Mouse (Mus musculus): ENCODE data around the gene Ttc27. TPM values are rescaled to one million over a fixed set of nuclear protein-coding genes. Genes with fewer than 3 reads are reported as not detected.
"Not testable (repeated sequence)": the region's sequence is repeated elsewhere in the genome, so short reads cannot be mapped to it uniquely, and the experiment has no call there.

Gene Ttc27
- 10 to 100 TPM; 31.0 to 32.6 TPM for polyA plus RNA-seq (2017; shearing (Covaris generic))

DNA sequence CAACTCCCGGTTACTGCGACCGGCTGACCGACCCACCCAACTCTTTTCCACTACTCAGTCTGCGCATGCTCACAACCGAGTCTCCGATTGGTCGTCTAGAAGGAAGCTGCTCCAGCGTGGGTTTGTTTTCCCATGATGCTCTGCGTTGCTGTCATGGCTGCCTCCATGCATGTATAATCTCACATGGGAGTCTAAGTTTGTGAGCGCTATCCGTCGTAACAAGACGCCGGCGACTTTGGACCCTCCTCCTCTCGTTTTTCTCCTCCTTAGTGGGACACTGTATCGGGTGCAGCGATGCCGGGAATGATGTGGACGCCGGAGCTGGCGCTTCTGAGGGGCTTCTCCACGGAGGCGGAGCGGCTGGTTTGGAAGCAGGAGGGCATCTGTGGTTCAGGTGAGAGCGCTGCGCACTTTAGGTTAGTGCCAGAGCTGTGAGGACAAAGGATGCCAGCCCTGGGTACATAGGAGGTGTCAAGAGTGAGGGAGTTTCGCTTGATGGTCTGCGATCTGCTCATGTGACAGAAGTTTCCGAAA is at the start of gene Ttc27:
Gene Ttc27 (plus strand): TSS at position 115 of the 534 bp plus-strand sequence.
- peak; percentile 98 for ATAC-seq

DNA sequence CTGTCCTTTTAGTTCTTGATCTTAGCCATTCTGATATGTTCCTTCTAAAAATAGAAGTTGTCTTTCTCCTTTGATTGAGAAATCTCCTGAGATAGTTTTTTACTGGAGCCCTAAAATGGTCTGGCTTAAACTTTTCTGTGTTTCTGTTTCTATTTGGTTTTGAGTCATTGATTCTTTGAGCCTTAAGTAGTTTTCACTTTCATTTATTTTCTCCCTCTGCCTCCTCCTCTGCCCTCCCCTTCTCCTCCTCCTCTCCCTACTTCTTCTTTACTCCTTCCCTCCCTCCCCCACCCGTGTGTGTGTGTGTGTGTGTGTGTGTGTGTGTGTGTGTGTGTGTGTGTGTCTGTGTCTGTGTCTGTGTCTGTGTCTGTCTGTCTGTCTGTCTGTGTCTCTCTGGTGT is 49.5 kb upstream of the Ttc27 start:
- no peak for ATAC-seq

DNA sequence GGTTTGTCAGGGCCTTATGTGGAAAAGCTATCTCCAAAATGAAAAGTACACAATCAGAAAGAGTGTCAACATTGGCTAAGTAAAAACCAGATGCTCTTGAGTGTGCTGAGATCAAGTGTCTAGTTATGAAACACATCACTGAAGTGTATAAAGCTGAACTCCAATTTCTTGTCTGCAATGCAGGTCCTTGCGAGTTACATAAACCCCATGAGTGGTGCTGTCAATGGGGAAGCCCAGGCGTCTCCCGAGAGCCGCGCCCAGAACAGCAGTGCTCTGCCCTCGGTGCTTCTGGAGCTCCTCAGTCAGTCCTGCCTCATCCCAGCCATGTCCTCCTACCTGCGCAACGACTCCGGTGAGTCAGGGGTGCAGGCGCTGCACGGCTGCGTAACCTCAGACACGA is 47.5 kb upstream of the Ttc27 start:
- ATAC-seq = no peak

DNA sequence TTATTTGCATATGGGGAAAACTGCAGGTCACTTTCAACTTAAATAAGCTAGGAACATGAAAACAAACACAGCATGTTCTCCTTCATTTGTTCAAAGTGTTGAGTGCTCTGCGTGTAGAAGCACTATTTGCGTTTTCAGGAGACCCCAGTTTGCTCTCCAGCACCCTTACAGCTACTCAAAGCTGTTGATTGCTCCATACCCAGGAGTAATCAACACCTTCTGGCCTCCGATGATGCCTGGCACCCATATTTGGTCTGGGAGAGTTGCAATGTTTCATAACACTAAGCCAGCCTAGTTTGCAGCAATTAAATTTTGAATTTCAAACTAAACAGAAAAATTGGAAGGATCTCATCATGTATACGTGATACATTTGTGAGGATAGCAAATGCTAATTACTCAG is 45.1 kb upstream of the Ttc27 start:
- no peak for ATAC-seq

DNA sequence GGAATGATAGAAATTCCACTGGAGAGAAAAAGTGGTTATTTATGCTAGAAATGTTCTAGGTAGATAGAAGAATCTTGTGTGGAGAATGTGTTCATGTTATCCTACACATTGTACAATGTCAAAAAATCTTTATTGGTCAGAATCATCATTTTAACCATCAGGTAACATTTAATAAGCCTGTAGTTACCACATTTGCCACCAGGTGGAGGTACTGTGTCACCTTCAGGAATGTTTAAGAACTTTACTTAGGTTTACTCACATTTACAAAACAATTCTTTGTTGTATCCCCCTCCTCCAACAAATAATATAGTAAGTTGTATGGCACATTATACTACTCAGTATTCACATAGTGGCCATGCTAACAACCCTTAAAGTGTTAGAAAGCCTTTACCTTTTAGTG is 44.3 kb upstream of the Ttc27 start:
- peak; percentile 63 for ATAC-seq

DNA sequence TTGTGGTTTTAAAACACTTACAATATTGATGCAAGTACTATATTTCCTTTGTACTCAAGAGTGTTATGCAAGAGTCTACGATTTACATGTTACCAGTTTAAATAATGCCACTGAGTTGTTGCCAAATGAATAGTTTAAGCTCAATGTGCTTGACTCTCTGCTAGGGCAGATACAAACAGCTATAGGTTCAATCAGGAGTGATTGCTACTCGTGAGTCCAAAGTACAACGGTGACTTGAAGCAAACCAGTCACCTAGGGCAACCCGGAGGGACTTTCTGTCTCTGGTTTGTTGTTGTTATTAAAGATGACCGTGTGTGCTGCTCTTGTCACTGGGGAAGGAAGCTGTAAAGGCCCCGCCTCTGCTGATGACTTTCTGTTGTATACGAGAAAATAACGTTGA is 39.5 kb upstream of the Ttc27 start:
- ATAC-seq = no peak

DNA sequence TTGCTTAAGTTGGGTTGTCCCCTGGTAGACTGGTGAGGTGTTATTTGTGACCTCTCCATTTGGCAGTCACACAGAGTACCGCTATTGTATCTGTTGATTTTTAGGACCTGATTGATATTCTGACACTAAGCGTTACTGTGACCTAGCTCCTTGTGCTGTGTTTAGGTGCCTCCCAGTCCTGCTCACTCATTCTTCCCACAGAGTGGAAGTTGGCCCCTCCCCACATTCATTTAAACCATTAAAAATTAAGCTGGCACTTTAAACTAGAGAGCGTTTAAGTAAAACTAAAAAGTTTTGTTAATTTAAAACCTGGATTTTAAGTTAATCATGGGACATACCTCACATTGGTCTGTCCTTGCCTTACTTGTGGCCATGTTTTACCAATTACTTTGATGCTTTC is 32.6 kb upstream of the Ttc27 start:
- ATAC-seq = no peak

DNA sequence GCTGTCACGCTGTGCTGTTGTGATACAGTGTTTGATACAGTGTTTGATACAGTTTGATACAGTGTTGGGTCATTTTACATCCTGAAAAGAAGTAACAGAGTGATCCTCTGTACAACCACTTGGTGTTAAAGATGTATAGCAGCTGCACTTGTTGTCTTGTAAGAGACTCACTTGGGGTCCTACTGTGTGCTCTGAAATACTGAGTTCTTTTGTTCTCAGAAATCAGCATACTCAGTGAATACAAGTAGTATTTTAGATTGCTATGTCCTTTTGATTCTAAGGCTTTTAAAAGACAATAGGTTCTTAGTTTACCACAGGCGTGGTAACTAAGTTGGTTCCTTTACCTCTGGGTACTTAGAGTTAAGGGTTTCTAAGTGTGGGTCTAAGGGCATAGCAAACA is 29.0 kb upstream of the Ttc27 start:
- ATAC-seq = no peak

DNA sequence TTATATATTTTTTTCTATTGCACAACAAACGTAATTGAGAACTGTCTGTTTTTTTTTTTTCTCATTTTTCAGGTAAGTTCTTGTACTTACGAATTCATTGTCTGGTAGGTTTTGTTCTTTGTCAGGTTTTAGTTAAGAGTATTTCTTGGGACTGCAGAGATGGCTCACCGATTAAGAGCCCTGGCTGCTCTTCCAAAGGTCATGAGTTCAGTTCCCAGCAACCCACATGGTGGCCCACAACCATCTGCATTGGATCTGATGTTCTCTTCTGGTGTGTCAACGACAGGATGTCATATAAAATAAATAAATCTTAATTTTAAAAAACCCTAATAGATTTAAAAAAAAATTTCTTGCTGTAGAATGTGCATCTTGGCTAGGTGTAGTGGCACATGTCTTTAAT is 28.1 kb upstream of the Ttc27 start:
- no peak for ATAC-seq

DNA sequence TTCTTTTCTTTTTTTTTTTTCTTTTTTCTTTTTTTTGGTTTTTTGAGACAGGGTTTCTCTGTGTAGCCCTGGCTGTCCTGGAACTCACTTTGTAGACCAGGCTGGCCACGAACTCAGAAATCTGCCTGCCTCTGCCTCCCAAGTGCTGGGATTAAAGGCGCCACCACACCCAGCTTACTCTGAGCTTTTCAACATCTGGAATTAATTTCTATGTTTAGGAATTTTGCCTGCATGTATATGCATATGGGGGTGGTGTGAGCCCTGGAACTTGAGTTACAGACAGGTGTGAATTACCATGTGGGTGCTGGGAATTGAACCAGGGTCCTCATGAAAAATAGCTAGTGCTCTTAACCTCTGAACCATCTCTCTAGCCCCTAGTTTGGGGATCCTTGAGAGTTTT is 15.9 kb upstream of the Ttc27 start:
- ATAC-seq = not testable (repeated sequence)

DNA sequence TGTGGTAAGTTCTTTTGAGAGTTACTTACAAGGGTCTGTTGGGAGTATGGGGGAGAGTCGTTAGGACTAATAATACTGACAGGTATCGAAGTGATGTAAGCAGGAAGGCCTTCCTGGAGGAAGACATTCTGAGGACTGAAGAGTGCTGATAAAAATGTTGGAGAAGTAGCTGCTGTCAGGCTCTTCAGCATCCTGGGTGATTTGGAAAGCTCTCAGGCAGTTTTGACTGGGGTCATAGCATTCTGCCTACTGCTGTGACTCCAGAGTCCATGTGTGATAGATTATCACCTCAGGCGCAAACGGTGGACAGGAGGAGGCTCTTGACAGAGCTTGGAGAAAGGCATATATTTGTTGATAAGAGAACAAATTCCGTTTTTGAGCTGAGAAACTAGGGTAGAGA is 12.1 kb upstream of the Ttc27 start:
- ATAC-seq = no peak

DNA sequence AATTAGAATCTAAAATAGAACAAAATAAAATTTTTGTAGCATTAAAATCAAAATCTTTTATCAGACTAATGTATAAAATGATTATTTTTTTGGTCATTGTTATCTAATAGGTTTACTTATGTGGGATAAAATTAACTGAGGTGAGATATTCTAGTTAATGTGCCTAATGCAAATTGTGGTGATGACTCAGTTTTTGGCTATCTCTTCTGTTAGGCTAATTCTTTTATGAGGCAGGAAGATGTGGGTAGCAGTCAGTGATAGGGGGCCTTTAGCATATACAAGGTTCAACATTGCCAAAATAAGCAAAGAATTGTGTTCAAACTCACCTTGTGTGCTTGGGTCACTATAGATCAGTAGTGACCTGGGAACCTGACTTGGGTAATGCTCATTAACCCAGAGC is 10.9 kb upstream of the Ttc27 start:
- ATAC-seq = no peak

DNA sequence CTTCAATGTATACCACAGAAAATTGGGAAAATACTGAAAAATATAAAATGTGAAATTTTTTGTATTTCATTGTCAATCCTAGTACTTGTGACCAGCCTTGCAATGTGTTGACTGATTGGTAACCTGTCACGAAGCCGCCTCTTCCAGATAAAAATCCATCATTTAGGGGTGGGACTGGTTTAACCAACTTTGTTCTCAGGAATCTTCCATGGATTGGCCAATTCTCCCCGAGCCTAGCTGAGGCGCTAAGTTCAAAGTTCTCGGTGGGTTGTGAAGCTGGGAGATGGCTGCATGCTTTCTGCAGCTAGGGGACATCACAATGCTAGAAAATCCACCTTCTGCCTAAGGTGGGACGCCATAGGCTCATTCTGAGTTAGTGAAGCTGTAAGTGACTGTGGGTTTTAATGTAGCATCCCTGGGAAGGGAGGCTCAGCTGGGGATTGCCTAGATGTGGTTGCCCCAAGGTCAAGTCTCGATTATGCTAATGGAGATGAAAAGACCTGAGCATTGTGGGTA is 9.8 kb upstream of the Ttc27 start:
- no peak for ATAC-seq

DNA sequence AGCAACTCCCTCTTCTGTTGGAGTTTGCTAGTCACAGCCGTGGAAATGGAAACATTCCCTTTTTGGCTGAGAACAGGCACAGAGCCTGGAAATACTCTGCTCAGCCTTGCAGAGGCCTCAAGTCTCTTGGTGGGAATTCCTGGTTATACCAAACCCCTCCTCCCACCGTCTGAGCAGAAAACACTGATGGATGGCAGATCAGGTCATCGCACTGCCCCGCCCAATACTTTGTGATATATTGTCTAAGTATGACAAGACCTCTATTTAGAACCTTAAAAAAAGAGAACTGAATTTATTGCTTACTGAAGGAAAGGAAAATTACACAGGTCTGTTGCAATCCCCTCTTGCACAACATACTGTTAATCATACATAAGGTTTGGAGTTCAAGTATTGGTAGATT is 6.8 kb upstream of the Ttc27 start:
- ATAC-seq = no peak

DNA sequence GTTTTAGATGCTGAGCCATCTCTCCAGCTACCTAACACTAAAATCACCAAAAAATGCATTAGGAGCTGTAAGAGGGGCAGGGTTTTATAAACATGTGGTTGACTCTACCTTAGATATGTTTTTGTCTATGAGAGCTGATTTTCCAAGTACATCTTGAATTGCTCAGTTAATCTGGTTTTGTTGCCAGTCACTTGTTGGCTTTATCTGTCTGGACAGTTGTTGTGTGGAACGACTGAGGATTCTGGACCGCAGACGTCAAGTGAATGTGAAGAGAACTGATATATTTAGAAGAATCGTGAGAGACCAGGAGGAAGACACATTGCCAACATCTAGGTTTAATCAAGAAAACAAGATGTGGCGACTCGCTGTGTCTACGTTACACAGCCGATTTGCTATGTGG is 5.9 kb upstream of the Ttc27 start:
- ATAC-seq = no peak

DNA sequence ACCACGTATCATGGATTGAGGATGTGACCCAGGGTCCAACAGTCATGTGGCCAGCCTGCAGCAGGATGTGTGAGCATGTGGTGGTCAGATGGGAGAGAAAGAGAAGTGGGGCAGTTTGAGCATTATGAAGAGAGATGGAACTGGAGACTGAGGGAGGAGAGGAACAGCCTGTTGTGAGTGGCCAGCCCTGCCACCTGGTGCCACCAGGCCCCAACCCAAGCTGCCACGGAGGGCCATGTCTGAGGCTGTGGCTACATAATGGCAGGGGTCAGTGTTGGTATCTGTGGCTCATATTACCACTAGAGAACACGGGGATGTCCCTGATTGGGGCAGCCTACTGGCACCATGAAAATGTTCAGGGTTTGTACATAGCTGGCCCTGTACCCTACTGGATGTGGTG is 2.4 kb upstream of the Ttc27 start:
- ATAC-seq = no peak

DNA sequence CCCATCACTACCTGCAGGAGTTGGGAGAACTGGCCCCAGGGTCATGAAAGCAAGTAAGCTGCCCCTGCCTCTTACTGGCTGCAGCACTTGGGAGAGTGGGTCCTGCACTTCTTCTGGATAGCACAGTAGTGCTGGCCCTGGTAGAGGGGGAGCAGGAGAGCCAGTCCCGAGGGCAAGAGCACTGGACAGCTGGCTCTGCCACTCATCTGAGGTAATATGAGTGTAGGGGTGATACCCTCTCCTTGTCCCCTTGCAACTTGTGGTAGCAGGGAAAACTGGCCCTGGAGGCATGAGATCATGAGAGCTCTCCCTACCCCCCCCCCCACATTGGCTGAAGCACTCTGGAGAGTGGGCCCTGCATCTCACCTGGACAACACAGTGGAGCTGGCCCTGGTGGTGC is 1.8 kb upstream of the Ttc27 start:
- no peak for ATAC-seq

DNA sequence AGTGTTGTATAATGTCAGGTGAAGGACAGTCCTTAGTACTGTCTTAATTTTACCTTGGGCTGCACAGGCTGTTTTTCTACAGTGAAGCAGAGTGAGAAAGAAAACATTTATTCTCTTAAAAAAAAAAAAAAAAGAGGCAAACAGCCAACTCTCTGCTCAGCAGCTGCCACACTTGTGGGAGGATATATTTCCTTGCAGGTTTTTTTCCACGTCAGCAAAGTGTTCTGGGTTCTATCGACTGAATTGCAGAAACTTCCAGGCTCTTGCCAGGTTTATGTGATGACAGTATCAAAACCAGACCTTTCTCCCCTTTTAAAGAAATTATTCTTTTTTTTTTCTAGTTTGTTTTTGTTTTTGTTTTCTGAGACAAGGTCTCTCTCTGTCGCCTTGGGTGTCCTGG is 889 bp upstream of the Ttc27 start:
- no peak for ATAC-seq

DNA sequence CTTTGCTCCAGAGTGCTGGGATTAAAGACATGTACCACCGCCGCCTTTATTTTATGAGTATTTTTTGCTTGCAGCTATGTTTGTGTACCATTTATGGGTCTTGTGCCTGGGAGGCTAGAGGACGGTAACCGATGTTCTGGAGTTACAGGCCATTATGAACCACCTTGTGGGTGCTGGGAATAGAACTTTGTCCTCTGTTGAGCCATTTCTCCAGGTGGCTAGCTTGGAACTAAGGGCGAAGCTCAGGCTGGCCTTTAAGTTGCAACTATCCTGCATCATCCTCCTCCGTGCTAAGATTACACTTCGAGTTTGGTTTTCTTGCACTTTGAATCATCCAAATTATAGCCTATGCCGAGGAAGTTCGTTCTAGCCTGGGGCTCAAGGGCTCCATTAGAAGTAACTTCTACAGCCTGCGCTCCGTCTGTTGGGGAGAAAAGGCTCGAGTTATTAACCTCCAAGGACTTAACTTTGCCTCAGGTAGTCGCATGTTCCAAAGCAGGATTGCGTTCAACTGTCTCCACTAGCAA is 378 bp upstream of the Ttc27 start:
- ATAC-seq = peak; percentile 24

DNA sequence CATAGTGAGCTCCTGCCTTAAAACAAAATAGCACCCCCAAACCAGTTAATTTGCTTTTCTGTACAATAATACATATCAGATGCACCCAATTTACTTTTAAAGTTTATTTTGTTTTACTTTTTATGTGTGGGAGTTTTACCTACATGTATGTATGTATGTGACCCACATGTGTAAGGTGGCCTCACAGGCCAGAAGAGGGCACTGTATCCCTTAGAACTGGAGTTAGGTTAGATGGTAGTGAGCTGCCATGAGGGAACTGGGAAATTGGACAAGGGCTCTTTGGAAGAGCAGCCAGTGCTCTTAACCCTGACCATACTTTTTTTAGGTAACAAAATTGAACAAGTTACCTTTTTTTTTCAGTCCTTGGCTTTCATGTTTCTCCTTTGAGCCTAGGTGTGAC is 15.3 kb downstream of the Ttc27 start:
- no peak for ATAC-seq

DNA sequence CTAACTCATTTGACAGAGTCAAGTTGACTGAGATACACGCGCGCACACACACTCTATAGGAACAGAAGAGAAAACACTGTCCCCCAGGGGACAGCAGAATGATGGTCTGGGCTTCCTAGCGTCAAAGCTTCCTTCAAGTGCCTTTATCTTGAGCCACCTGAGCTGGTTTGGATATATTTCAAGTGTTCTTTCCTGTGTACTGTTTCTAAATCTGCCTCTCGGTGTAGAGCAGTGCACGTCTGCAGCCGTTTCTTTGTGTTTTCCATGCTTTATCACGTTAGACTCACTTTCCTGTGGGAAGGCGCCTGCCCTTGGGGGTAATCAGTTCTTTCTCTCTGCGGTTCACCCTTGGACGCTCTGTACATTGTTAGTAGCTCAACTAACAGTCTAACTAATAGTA is 17.9 kb downstream of the Ttc27 start:
- ATAC-seq = no peak

DNA sequence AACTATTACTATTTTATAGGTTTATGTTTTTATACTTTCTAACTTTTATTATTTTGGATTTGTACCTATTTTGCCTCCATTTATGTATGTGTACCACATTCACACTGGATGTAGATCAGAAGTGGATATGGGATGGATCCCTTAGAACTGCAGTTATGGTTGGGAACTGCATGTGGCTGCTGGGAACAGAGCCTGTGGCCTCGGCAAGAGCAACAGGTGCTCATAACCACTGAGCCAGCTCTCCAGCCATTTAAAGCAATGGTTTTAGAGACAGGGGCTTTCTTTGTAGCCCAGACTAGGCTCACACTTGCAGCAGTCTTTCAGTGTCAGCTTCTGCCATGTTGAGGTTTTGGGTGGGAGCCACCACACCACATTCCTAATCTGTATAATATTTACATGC is 32.1 kb downstream of the Ttc27 start:
- no peak for ATAC-seq

DNA sequence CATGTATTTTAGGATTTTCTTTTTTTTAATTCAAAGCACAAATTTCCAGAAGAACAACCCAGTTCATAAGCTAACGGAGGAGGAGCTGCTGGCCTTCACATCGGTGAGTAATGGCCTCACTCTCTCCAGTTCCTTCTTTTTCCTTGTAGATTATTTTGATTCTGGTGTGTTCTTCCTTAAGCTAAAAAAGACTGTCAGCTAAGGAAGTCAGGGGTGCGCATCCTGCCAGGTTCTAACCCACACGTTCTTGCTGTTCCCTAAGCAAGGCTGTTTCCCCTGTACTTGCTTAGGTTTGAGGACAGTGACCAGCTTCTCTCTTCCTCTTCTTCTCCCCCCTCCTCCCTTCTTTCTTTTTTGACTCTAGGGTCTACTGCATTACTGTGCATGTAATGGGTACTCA is 33.5 kb downstream of the Ttc27 start:
- ATAC-seq = no peak

DNA sequence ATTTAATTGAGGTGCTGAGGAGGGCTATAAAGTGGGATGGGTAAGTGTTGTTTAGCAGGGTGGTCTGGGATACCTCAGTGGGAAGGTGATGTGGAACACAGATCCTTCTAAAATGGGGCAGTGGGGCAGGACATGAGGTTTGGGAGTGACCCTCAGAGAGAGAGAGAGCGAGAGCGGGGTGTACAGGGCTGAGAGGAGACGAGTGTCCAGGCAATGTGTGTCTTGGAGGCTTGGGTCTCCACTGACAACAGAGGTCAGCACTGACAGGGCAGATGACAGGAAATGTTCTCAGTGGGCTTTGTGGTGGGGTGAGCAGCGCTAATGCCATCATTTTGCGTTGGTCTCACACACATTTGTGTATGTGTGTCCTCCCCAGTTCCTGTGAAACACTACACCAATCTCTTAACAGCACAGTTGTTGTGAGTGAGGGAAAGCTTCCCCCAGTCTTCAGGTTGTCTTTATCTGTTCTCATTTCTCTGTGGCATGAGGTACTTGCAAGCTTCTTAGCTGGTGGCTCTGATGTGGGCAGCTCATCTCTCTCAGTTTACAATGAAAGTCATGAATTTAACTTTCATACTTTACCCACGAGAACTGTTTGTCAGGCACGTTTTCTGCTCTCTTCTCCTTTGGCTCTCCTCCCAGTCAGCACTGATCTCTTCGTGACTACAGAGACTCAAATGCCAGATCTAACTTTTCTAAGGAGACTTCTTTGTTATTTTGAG is 35.5 kb downstream of the Ttc27 start:
- peak; percentile 18 for ATAC-seq

Data from CD4-positive, CD25-positive, alpha-beta regulatory T cell, adult 4 months (primary cell).